22 mouse cellular contexts compared by ENCODE assay signal in the genomic region with DNA sequence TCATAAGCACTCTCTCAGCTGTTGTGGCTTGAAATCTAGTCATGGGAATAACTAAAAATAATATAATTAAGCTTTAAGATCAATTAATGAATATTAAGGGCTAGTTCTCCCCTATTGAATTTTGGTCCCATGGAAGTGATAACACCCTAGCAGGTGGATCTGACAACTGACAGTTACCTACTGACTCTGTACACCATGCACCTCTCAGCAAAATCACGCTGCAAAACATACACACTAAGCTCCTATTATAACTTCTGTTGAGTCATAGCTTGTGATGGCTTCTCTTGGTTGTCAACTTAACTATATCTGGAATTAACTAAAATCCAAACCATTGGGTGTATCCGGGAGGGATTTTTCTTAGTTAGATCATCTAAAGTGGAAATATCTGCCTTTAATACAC.
DNase-seq lines count a peak whose midpoint lies in the region; ATAC-seq lines count a peak whose summit lies in the region.
"Had no signal": no experiment of that assay in that cellular context is flagged by ENCODE, and none has a peak within 500 bp of the region (broad histone marks: within the 10 kb centered on the region; RNA-seq: fewer than 3 reads in every experiment).

No protein-coding gene starts in this region.

- H3K27ac ChIP-seq in hindbrain, embryonic 16.5 days (ENCODE audit: low read depth, low read length), result no peak overlapping the region
- H3K27ac ChIP-seq in hindbrain, embryonic 10.5 days, result no peak overlapping the region
- no peak overlapping the region for H3K27ac ChIP-seq in midbrain, embryonic 13.5 days
- no peak overlapping the region for H3K27ac ChIP-seq in midbrain, embryonic 11.5 days (ENCODE audit: low read depth, low read length)
- H3K27ac ChIP-seq in midbrain, embryonic 15.5 days, result no peak overlapping the region
- no peak overlapping the region for H3K27ac ChIP-seq in midbrain, embryonic 14.5 days (replicated peaks; ENCODE audit: low read depth, low read length)
- no peak overlapping the region for H3K27ac ChIP-seq in midbrain, embryonic 16.5 days (ENCODE audit: low read length)
- H3K27ac ChIP-seq in midbrain, embryonic 10.5 days (replicated peaks), result no peak overlapping the region

- H3K4me3 ChIP-seq in hindbrain, embryonic 16.5 days (ENCODE audit: low read length), result no peak overlapping the region
- no peak overlapping the region for H3K4me3 ChIP-seq in hindbrain, embryonic 10.5 days
- H3K4me3 ChIP-seq in midbrain, embryonic 13.5 days (replicated peaks), result no peak overlapping the region
- no peak overlapping the region for H3K4me3 ChIP-seq in midbrain, embryonic 11.5 days (ENCODE audit: low read depth, low read length)
- H3K4me3 ChIP-seq in midbrain, embryonic 15.5 days, result no peak overlapping the region
- H3K4me3 ChIP-seq in midbrain, embryonic 14.5 days (replicated peaks; ENCODE audit: low read depth, low read length), result no peak overlapping the region
- no peak overlapping the region for H3K4me3 ChIP-seq in midbrain, embryonic 16.5 days (ENCODE audit: low read depth, low read length)
- no peak overlapping the region for H3K4me3 ChIP-seq in midbrain, embryonic 10.5 days

- H3K27me3 ChIP-seq in hindbrain, embryonic 16.5 days (replicated peaks; ENCODE audit: control insufficient read depth, insufficient read depth, low read length), result no peaks in the 10 kb centered on the region
- H3K27me3 ChIP-seq in hindbrain, embryonic 10.5 days (ENCODE audit: insufficient read depth, poor library complexity, severe bottlenecking), result no peaks in the 10 kb centered on the region
- no peaks in the 10 kb centered on the region for H3K27me3 ChIP-seq in midbrain, embryonic 13.5 days
- H3K27me3 ChIP-seq in midbrain, embryonic 11.5 days (ENCODE audit: control insufficient read depth, insufficient read depth, low read length), result no peaks in the 10 kb centered on the region
- no peaks in the 10 kb centered on the region for H3K27me3 ChIP-seq in midbrain, embryonic 15.5 days (replicated peaks)
- no peaks in the 10 kb centered on the region for H3K27me3 ChIP-seq in midbrain, embryonic 14.5 days (ENCODE audit: control insufficient read depth, insufficient read depth, low read length)
- no peaks in the 10 kb centered on the region for H3K27me3 ChIP-seq in midbrain, embryonic 16.5 days (ENCODE audit: control insufficient read depth, insufficient read depth, low read depth, low read length)
- no peaks in the 10 kb centered on the region for H3K27me3 ChIP-seq in midbrain, embryonic 10.5 days (ENCODE audit: low read depth, poor library complexity, severe bottlenecking)
- H3K27me3 ChIP-seq: CH12.LX, Patski had no signal

- no peak for DNase-seq in hindbrain, embryonic 10.5 days (ENCODE audit: low spot score)
- DNase-seq in midbrain, embryonic 11.5 days (ENCODE audit: low spot score, missing footprints), result no peak
- no peak for DNase-seq in midbrain, embryonic 14.5 days
- DNase-seq in midbrain, embryonic 10.5 days (ENCODE audit: low spot score), result no peak
- DNase-seq: adrenal gland, adult 2 months; adrenal gland, adult 8-10 months; adrenal gland, postnatal 10 days; adrenal gland, postnatal 14 days; adrenal gland, postnatal 25 days; adrenal gland, postnatal 36 days; B cell, adult 2 months; cerebellum, adult 11 months; cerebellum, adult 11-12 months had no signal

- no peak overlapping the region for H3K9ac ChIP-seq in hindbrain, embryonic 16.5 days (ENCODE audit: low read depth, low read length)
- no peak overlapping the region for H3K9ac ChIP-seq in midbrain, embryonic 13.5 days (replicated peaks)
- H3K9ac ChIP-seq in midbrain, embryonic 11.5 days (ENCODE audit: low read length), result no peak overlapping the region
- no peak overlapping the region for H3K9ac ChIP-seq in midbrain, embryonic 15.5 days
- H3K9ac ChIP-seq in midbrain, embryonic 14.5 days (replicated peaks; ENCODE audit: low read length), result no peak overlapping the region
- H3K9ac ChIP-seq in midbrain, embryonic 16.5 days (ENCODE audit: low read depth, low read length), result no peak overlapping the region

- H3K4me1 ChIP-seq in hindbrain, embryonic 16.5 days (ENCODE audit: control insufficient read depth, insufficient read depth, low read depth, low read length), result no peaks in the 10 kb centered on the region
- no peaks in the 10 kb centered on the region for H3K4me1 ChIP-seq in hindbrain, embryonic 10.5 days (replicated peaks)
- H3K4me1 ChIP-seq in midbrain, embryonic 13.5 days (replicated peaks), result peaks cover 5% of the 10 kb centered on the region
- no peaks in the 10 kb centered on the region for H3K4me1 ChIP-seq in midbrain, embryonic 11.5 days (ENCODE audit: control insufficient read depth, insufficient read depth, low read length)
- H3K4me1 ChIP-seq in midbrain, embryonic 15.5 days, result no peaks in the 10 kb centered on the region
- H3K4me1 ChIP-seq in midbrain, embryonic 14.5 days (ENCODE audit: control insufficient read depth, insufficient read depth, low read length), result no peaks in the 10 kb centered on the region
- H3K4me1 ChIP-seq in midbrain, embryonic 16.5 days (ENCODE audit: control insufficient read depth, insufficient read depth, low read length), result peaks cover 2% of the 10 kb centered on the region; the same call in 1 of the 2 replicates
- no peaks in the 10 kb centered on the region for H3K4me1 ChIP-seq in midbrain, embryonic 10.5 days

- ATAC-seq in hindbrain, embryonic 16.5 days, result peak; percentile 37; the same call in 1 of the 2 replicates
- 0 out of 2 replicates have a peak, but pooled peaks have one; percentile 53 for ATAC-seq in midbrain, embryonic 13.5 days
- ATAC-seq in midbrain, embryonic 11.5 days (ENCODE audit: low FRiP score), result no peak
- ATAC-seq in midbrain, embryonic 15.5 days (replicated peaks), result peak; percentile 52
- no peak for ATAC-seq in midbrain, embryonic 14.5 days (ENCODE audit: low FRiP score, low TSS enrichment)
- ATAC-seq in midbrain, embryonic 16.5 days, result peak; percentile 41; the same call in 1 of the 2 replicates
- ATAC-seq: activated CD4-positive, CD25-positive, alpha-beta regulatory T cell, adult 4 months; CD4-positive, CD25-positive, alpha-beta regulatory T cell, adult 4 months; Patski had no signal

- H3K4me2 ChIP-seq in hindbrain, embryonic 16.5 days (ENCODE audit: low read length), result no peak overlapping the region
- H3K4me2 ChIP-seq in midbrain, embryonic 13.5 days (replicated peaks), result no peak overlapping the region
- no peak overlapping the region for H3K4me2 ChIP-seq in midbrain, embryonic 11.5 days
- no peak overlapping the region for H3K4me2 ChIP-seq in midbrain, embryonic 15.5 days
- H3K4me2 ChIP-seq in midbrain, embryonic 14.5 days (ENCODE audit: low read length), result no peak overlapping the region
- H3K4me2 ChIP-seq in midbrain, embryonic 16.5 days (ENCODE audit: low read length), result no peak overlapping the region

- WGBS in hindbrain, embryonic 16.5 days, result 82% methylated on average over 2 of the region's 2 CpGs
- 91% methylated on average over 2 of the region's 2 CpGs for WGBS in hindbrain, embryonic 10.5 days
- WGBS in midbrain, embryonic 13.5 days, result 91% methylated on average over 2 of the region's 2 CpGs
- WGBS in midbrain, embryonic 11.5 days, result 90% methylated on average over 2 of the region's 2 CpGs
- 74% methylated on average over 2 of the region's 2 CpGs for WGBS in midbrain, embryonic 15.5 days
- WGBS in midbrain, embryonic 14.5 days, result 88% methylated on average over 2 of the region's 2 CpGs
- 85% methylated on average over 2 of the region's 2 CpGs for WGBS in midbrain, embryonic 16.5 days
- 89% methylated on average over 2 of the region's 2 CpGs for WGBS in midbrain, embryonic 10.5 days

- H3K36me3 ChIP-seq in hindbrain, embryonic 16.5 days (ENCODE audit: control insufficient read depth, insufficient read depth, low read length), result no peaks in the 10 kb centered on the region
- no peaks in the 10 kb centered on the region for H3K36me3 ChIP-seq in hindbrain, embryonic 10.5 days
- H3K36me3 ChIP-seq in midbrain, embryonic 13.5 days, result no peaks in the 10 kb centered on the region
- H3K36me3 ChIP-seq in midbrain, embryonic 11.5 days (ENCODE audit: control insufficient read depth, insufficient read depth, low read length), result no peaks in the 10 kb centered on the region
- no peaks in the 10 kb centered on the region for H3K36me3 ChIP-seq in midbrain, embryonic 15.5 days (replicated peaks)
- H3K36me3 ChIP-seq in midbrain, embryonic 14.5 days (ENCODE audit: control insufficient read depth, insufficient read depth, low read length), result no peaks in the 10 kb centered on the region
- no peaks in the 10 kb centered on the region for H3K36me3 ChIP-seq in midbrain, embryonic 16.5 days (ENCODE audit: control insufficient read depth, insufficient read depth, low read length)
- H3K36me3 ChIP-seq in midbrain, embryonic 10.5 days, result no peaks in the 10 kb centered on the region
- H3K36me3 ChIP-seq: G1E had no signal

- H3K9me3 ChIP-seq in hindbrain, embryonic 16.5 days (ENCODE audit: control insufficient read depth, low read length), result no peaks in the 10 kb centered on the region
- H3K9me3 ChIP-seq in hindbrain, embryonic 10.5 days, result no peaks in the 10 kb centered on the region
- no peaks in the 10 kb centered on the region for H3K9me3 ChIP-seq in midbrain, embryonic 13.5 days
- no peaks in the 10 kb centered on the region for H3K9me3 ChIP-seq in midbrain, embryonic 11.5 days (ENCODE audit: control insufficient read depth, low read length)
- no peaks in the 10 kb centered on the region for H3K9me3 ChIP-seq in midbrain, embryonic 15.5 days
- no peaks in the 10 kb centered on the region for H3K9me3 ChIP-seq in midbrain, embryonic 14.5 days (ENCODE audit: control insufficient read depth, low read length)
- H3K9me3 ChIP-seq in midbrain, embryonic 16.5 days (replicated peaks; ENCODE audit: control insufficient read depth, low read length, poor library complexity, severe bottlenecking), result no peaks in the 10 kb centered on the region; the same call in 1 of the 2 replicates
- H3K9me3 ChIP-seq in midbrain, embryonic 10.5 days (replicated peaks), result no peaks in the 10 kb centered on the region
- H3K9me3 ChIP-seq: G1E had no signal

Comparison
In these comparisons a context has a peak if more than half of its experiments do, and no peak if none do; other contexts are left out.
1. ATAC-seq: peak in hindbrain, embryonic 16.5 days (single experiment), midbrain, embryonic 13.5 days (single experiment), midbrain, embryonic 15.5 days (single experiment) and midbrain, embryonic 16.5 days (single experiment); none in midbrain, embryonic 11.5 days (single experiment) and midbrain, embryonic 14.5 days (single experiment).